Mouse (Mus musculus): ENCODE data around the gene Rpe65. TPM values are rescaled to one million over a fixed set of nuclear protein-coding genes. Genes with fewer than 3 reads are reported as not detected.

Gene Rpe65
- total RNA-seq (2021), result under 1 TPM in 1 of 2 experiments, not detected in 1; 0.46 TPM
- long read RNA-seq, experiment 1, result 0 reads
- long read RNA-seq, experiment 2, result 0 reads

DNA sequence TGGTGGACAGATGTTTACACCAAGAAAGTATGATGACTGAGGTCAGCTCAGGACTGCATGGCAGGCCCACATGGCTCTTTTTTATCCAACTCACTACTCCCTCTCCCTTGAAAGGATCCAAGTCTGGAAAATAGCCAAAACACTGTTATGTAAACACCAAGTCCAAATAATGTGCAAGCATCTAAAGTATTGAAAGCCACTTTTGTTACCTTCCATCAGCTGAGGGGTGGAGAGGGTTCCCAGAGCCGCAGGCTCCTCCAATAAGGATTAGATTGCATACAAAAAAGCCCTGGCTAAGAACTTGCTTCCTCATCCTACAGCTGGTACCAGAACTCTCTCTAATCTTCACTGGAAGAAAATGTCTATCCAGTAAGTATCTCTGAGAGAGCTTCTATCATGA, at the start of gene Rpe65:
Gene Rpe65 (plus strand): TSS at position 301 of the 400 bp plus-strand sequence.
- TF ChIP-seq CTCF (conservative IDR thresholded peaks at IDR 0.05), result no peak
- H3K4me3 ChIP-seq, result no peak within 1 kb of the TSS
- DNase-seq (ENCODE audit: low spot score in 2 of 2), result no peak
- H3K27ac ChIP-seq, result no peak within 1 kb of the TSS

DNA sequence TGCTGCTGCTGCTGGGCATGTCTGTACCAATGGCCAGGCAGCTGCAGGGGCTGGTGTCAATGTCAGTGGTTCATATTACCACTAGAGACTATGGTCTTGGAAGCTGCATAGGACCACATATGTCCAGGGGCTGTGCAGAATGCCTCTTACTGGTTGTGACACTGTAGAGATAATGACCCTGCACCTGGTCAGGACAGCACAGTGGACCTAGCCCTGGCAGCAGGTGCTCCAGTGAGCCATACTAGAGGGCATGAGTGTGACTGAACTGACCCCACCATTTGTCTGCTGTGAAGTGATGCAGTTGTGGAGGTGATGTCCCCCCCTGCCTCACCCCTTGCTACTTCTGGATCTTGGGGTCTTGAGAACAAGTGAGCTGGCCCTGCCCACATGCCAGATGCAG, 48.8 kb upstream of the Rpe65 start:
- no peak for TF ChIP-seq CTCF (conservative IDR thresholded peaks at IDR 0.05)

DNA sequence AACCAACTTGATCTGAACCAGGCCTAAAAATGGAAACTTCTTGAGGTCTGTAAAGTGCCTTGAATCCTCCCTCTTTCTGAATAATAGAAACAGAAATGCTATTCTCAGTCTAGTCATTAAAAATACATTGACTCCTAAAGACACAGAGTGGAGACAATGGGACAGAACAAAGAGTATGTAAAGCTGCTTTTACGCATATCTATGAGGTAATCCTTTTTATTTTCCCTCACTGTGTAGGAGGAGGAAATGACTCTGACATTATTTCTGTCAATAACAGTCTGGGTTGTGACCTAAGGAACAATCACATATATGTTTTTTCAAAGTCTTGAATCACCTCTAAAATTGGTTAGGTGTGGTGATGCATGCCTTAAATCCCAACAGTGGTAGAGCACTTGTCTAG, 16.0 kb downstream of the Rpe65 start:
- TF ChIP-seq CTCF (conservative IDR thresholded peaks at IDR 0.05), result no peak
- Histone ChIP-seq H3K27ac (no peak overlapping the region), H3K4me3 (no peak overlapping the region)
- DNase-seq (ENCODE audit: low spot score in 2 of 2), result no peak

More for the DNA sequence above, 48.8 kb upstream of the Rpe65 start:
- Histone ChIP-seq H3K27ac (no peak overlapping the region), H3K4me3 (no peak overlapping the region)
- DNase-seq (ENCODE audit: low spot score in 2 of 2), result no peak

- Histone ChIP-seq H3K4me3 (no peak overlapping the region), H3K27ac (no peak overlapping the region)
- no peak for DNase-seq (ENCODE audit: low spot score in 2 of 2)
- TF ChIP-seq CTCF (conservative IDR thresholded peaks at IDR 0.05), result no peak
Observed at GRCm38 (mm10) chr3:159621026-159621425, 22.1 kb downstream of the Rpe65 start.

DNA sequence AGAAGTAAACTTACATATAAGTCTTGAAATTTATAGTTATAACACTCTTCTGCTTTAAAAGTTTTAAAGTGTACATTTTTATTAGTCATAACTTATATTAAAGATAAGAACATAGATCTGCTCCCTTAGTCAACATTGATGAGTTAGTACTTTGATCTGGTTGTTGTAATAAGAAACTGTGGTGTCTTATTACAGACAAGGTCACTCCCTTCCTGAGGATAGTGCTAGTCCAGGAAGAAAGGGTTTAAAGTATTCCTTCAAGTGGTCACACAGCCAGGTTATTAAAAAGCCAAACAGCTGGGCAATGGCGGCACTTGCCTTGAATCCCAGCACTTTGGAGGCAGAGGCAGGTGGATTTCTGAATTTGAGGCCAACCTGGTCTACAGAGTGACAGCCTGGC, 25.0 kb downstream of the Rpe65 start:
- H3K27ac ChIP-seq, result no peak overlapping the region
- no peak for TF ChIP-seq CTCF (conservative IDR thresholded peaks at IDR 0.05)
- DNase-seq (ENCODE audit: low spot score in 2 of 2), result no peak
- no peak overlapping the region for H3K4me3 ChIP-seq

- no peak overlapping the region for H3K4me3 ChIP-seq
- no peak for DNase-seq (ENCODE audit: low spot score in 2 of 2)
- peak; percentile 44 for TF ChIP-seq CTCF (conservative IDR thresholded peaks at IDR 0.05)
- H3K27ac ChIP-seq, result no peak overlapping the region
Observed at GRCm38 (mm10) chr3:159660741-159661140, 61.8 kb downstream of the Rpe65 start.

DNA sequence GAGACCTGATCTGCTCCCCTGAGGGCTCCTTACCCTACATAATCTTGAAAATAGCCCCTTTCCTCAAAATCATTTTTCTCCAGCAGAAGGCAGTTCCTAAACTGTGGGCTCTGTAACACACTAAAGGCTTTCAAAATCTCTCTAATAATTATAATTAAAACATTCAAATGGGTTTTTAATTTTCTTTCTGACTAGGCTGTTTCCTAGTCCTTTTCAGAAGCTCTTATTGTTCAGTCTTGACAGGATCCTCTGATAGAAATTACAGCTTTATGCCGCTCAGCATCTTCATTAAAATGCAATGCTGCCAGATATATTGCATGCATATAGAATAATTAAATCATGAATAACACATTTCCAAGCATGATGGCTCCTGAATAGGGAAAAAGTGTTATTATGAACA, 64.4 kb downstream of the Rpe65 start:
- no peak for TF ChIP-seq CTCF (conservative IDR thresholded peaks at IDR 0.05)
- Histone ChIP-seq H3K27ac (no peak overlapping the region), H3K4me3 (no peak overlapping the region)
- no peak for DNase-seq (ENCODE audit: low spot score in 2 of 2)

Other genes with a start within 250 kb of the Rpe65 start
- gene Depdc1a, start 103.7 kb upstream of the Rpe65 start, total RNA-seq (2021), result under 1 TPM in 1 of 2 experiments, not detected in 1; 0.10 TPM
- 10 to 100 TPM; 19.5 to 22.3 TPM for gene Wls, start 240.5 kb downstream of the Rpe65 start, total RNA-seq (2021)

Data from layer of hippocampus, adult 2 months (tissue).